Mouse (Mus musculus) ovary, postnatal 10 days (tissue): ENCODE data around the gene Slc35g3.

Source experiments
- DNase-seq: peaks from one replicate; pipeline ENCODE4 v3.0.0; 2022; ENCODE audit warnings: low spot score

The Slc35g3 gene

GRCm38 (mm10) chr11:69784793-69785272, 23.1 kb upstream of the Slc35g3 start:
- no peak for DNase-seq

DNA sequence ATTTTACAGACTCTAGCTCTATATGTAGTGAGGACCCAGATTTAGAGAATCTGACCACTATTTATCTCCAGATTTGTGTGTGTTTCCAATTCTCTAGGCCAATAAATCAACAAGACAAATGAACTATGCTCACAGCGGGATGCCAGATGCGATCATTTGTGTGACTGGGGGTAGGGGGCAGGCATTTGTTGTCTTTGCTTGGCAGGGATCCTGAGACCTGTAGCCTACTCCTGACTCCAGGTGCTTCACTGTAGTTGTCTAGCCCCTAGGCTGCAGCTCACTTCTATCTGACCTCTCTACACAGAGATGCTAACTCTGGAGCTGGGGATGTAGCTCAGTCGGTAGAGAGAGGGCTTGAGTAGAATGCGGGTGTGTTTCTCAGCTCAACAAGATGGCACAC, 20.1 kb upstream of the Slc35g3 start:
- DNase-seq = no peak

DNA sequence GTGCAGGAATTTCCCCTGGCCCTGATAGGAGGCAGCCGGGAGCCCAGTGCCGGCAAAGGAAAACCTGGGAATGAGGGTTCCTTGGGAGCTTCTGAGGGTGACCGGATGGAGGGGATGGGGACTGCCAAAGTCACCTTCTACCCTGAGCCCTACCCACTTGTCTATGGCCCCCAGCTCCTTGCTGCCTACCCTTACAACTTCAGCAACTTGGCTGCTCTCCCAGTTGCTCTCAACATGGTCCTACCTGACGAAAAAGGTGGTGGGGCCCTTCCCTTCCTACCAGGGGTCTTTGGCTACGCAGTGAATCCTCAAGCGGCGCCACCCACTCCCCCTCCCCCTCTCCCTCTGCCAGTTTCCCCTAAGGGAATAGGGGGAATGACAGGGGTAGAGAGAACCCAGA, 17.2 kb upstream of the Slc35g3 start:
- DNase-seq = no peak

GRCm38 (mm10) chr11:69778258-69778982, 16.7 kb upstream of the Slc35g3 start:
- DNase-seq = no peak

- DNase-seq = no peak
These were observed 15.9 kb upstream of the Slc35g3 start for GRCm38 (mm10) chr11:69777504-69778257.

DNA sequence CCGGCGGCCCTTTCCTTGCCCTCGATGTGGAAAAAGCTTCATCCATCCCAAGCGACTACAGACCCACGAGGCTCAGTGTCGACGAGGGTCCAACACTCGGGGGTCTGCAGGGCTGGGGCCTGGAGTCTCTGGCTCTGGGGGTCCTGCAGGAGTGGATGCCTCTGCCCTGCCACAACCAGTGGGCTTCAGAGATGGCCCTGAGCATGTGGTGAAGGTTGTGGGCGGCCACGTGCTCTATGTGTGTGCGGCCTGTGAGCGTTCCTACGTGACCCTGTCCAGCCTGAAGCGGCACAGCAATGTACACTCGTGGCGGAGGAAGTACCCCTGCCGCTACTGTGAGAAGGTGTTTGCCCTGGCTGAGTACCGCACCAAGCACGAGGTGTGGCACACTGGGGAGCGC, 14.7 kb upstream of the Slc35g3 start:
- DNase-seq = no peak

DNA sequence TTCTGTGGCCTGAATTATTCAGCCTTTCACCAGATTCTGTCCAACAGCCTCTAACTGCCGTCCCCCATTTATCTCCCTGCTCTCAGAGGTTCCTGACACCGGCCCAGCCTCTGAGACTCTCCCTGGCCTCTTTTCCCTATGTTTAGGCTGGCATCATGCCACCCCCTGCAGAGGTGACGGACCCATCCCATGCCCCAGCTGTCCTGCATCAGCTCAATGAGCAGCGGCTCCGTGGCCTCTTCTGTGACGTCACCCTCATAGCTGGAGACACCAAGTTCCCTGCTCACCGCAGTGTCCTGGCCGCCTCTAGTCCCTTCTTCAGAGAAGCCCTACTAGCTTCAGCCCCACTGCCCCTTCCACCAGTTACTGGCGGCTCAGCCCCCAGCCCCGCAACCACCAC, 13.9 kb upstream of the Slc35g3 start:
- no peak for DNase-seq

- no peak for DNase-seq
These were observed 13.2 kb upstream of the Slc35g3 start for GRCm38 (mm10) chr11:69774961-69775360.

GRCm38 (mm10) chr11:69767625-69767909, 5.8 kb upstream of the Slc35g3 start:
- no peak for DNase-seq

DNA sequence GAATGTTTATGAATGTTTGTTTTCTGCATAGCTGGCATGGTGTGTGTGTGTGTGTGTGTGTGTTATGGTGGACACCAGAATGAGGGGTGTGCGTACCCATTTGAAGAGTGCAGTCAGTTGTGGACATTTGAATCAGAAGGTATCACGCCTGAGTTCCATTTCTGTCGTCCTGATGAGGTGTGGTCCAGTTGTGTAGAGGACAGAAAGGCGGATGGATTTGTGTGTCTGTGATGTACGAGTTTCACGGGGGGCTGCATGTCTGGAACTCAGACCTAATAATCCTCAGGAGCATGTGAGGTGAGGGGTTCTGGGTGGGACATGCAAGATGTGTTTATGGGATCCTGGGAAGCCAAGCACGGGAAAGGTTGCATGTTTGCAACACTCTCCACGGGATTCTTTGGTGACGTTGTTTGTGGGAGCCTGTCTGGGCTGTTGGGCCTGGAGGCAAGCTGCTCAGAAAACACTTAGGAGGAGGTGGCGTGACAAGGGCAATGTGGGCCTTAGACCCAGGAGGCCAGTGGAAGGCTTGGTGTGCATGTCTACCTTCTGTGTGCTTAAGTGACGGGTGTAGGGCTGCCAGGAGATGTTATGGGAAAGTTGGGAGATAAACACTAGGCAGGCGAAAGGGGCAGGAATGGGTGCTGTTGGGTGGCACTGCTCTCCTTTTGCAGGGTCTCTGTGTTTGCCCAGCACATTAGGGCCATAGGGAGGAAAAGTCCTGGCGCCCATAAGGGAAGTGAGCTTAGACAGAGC, 5.3 kb upstream of the Slc35g3 start:
- no peak for DNase-seq

DNA sequence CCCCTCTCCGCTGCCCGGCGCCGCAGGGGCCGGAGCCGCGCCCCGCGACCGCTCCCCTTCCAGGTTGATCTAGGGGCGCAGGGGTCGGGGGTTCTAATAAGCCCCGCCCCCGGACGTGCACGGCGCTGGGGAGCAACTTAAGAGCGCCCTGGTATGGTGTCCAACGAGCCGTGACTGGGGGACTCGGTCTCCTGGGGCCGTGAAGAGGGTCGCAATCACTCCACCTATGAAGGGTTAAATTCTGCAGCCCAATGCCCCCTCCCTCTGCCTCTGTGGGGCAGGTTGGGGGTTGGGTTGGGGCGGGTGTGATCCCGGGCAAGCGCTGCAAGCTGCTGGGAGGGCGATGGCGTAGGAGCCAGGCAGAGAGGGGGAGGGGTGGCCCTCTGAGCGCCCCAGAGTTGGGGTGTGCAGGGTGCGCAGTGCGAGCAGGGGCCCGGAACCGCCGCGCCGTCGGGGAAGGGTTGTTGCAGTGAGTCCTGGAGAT, 4.4 kb upstream of the Slc35g3 start:
- DNase-seq = peak; percentile 53

DNA sequence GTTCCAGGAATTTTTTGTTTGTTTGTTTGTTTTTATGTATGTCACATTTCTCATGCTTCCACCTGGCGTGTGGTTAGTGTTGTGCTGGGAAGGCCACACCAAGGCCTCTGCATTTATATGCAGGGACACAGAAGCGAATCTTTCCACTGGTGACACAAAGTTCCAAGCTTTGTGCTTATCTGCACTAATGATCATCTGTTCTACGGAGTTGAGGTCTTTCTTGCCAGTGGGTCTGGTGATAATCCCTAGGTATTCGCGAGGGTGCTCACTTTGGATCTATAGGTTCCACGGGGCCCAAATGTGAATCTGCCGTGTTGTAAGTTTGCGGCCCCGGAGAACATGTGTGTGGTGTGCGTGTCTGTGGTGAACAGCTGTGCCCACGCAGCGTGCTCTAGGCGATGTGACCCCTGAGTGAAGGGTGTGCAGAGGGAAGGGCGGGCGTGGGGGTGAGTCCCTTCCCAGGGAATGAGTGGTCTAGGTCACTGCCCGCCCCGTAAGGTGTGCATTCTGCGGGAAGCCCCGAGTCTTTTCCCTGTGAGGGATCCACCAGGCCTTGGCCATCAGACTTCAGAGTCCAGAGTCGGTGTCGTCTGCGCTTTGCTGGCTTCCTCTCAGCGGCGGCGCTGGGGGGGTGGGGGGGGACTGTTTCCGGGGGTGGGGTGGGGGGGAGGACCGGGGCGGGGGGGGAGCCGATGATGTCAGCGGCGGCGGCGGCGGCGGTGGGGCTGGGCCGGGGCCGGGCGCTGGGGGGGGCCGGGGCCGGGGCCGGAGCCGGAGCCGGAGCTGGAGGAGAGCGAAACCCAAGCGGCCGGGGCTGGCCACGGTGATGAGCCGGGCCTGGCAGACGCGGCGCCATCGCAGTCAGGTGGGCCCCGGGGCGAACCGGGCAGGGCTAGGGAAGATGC, 3.7 kb upstream of the Slc35g3 start, which contains the start of gene Zbtb4:
Zbtb4 (plus strand) TSS at position 692 of the 905 bp plus-strand sequence.
- DNase-seq = no peak

DNA sequence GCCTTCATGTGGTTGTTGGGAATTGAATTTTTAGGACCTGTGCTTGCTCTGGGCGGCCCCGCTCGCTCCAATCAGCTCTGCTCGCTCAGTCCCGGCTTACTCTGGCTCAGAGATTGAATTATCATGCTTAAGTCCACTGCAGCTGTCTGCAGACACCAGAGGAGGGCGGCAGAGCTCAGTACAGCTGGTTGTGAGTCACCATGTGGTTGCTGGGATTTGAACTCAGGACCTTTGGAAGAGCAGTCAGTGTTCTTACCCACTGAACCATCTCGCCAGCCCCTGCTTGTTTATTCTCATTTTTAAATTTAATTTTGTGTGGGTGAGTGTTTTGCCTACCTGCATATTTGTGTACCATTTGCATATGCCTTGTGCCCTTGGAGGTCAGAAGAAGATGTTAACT, 1.8 kb upstream of the Slc35g3 start:
- DNase-seq = no peak

DNA sequence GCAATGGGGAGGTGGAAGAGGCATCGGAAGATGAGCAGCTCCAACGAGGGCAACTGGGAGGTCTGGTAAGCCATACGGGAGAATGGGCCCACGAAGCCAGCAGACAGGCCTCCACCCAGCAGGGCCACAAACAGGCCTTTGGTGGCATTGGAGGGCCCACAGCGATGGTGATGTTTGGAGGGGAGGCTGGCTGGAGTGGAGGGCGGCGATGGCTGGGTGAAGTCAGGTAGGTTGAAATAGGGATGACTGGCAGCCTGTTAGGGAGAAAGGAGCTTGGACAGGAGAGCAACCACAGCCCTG, 917 bp downstream of the Slc35g3 start:
- no peak for DNase-seq

- DNase-seq = no peak
These were observed 1.4 kb downstream of the Slc35g3 start for GRCm38 (mm10) chr11:69760160-69760900.

DNA sequence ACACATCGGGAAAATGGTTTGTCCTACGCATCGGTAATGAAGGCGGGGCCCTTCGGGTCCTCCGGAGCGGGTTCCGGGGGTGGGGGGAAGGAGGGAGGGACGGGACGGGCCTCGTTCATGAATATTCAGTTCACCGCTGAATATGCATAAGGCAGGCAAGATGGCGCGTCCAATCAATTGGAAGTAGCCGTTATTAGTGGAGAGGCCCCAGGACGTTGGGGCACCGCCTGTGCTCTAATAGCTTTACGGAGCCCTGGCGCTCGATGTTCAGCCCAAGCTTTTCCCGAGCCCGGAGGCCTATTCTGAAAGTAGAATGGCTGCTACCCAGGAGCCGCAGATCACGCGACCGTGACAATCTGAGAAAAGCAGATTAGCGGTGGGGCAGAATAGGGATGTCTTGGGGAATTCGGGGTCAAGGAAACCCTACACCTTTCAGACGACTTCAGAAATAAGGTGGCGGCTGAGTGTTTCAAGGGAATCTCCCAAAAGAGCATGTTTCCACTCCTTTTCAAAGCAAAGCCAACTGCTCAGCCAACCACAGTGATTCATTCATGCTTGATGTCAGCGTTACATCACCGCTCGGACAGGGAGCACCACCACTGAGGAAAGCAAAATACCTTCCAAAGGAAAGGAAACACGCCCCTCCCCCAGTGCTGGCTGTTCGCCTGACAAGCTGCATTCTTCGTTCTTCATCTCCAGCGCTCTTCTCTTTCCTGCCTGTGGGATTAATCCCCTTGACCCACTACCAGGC, 2.6 kb downstream of the Slc35g3 start:
- no peak for DNase-seq

GRCm38 (mm10) chr11:69758478-69758970, 3.2 kb downstream of the Slc35g3 start, which contains the start of gene Polr2a:
Gene Polr2a, minus strand, starts transcription at chr11:69758637.
- peak; percentile 99 for DNase-seq

DNA sequence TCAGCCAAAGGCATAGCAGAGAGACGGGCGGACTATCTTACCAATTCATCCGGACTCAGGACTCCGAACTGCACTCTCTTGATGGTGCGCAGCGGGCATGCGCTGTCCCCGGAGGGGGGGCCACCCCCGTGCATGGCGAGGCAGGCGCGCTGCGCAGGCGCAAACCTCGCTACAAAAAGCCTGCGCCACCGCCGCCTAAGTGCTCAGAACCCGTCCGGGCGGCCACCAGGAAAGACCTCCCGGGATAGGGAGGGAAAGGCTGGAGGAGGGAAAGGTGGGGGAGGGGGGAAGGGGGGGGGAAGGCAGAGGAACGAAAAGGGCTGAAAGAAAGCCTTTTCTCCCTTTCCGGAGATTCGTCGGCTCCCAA, 3.7 kb downstream of the Slc35g3 start:
- DNase-seq = peak; percentile 98

GRCm38 (mm10) chr11:69757303-69758089, 4.3 kb downstream of the Slc35g3 start:
- no peak for DNase-seq
